Mouse (Mus musculus): ENCODE measurements at regions not wholly inside any gene's neighbourhood (a gene's known extent, or its start where the extent isn't known, plus 50 kb on each side); places are given as distances from the start of the nearest gene placed in this dataset.

DNA sequence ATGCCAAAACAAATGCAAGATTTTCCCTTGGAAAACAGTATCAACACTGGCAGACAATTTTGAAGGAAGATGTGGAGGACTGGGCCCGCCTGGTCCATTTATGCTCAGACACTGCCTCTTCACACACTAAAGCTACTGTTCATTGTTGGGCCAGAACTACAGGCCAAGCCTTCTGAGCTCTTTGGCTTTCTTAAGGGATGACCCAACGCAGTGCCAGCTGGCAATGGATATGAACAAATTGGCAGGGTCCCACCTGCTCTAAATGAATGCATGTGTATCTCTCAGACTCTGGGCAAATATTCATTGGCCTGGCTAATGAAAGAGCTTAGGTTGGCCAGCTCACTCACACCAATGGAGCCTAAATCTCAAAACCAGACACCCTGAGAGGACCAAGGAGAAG, 190.0 kb upstream of the Sfrp2 start:
- H3K9me3 ChIP-seq (ENCODE audit: low read length): no peaks in the 10 kb centered on the region
- no peaks in the 10 kb centered on the region for H3K27me3 ChIP-seq (ENCODE audit: insufficient read depth, low read length)
- no peak overlapping the region for H3K4me3 ChIP-seq (replicated peaks; ENCODE audit: low read length)
- H3K36me3 ChIP-seq (ENCODE audit: insufficient read depth, low read length): no peaks in the 10 kb centered on the region
- TF ChIP-seq POU5F1 (IDR thresholded peaks at IDR 0.05; ENCODE audit: borderline replicate concordance, low read length) (no peak), NANOG (IDR thresholded peaks at IDR 0.05; ENCODE audit: borderline replicate concordance, low read length) (no peak), CTCF (conservative IDR thresholded peaks at IDR 0.05; ENCODE audit: low read length) (no peak)
- H3K4me1 ChIP-seq (replicated peaks; ENCODE audit: low read depth, low read length): 0 out of 2 replicates have a peak, but pooled peaks cover 13% of the 10 kb centered on the region

DNA sequence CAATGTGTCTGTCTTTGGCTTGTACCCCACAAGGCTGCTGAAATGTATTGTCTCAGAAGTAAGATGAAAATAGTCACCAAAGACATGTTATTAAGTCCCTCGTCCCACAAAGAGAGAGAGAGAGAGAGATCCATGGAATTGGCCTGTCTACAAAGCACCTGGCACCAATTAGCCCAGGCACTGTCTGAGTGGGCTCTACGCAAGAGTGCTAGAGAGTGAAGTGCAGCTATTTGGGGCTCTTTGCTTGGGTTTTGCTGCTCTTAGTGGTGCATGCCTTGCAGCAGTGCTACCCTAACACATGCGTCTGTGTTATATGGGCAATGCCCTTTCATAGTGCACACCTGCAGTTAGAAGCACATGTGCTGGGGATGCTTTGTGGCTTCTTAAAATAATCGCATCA, 185.4 kb upstream of the Sfrp2 start:
- H3K4me1 ChIP-seq (replicated peaks; ENCODE audit: low read depth, low read length): peaks cover 47% of the 10 kb centered on the region
- H3K4me3 ChIP-seq (replicated peaks; ENCODE audit: low read length): no peak overlapping the region
- H3K36me3 ChIP-seq (ENCODE audit: insufficient read depth, low read length): no peaks in the 10 kb centered on the region
- TF ChIP-seq NANOG (IDR thresholded peaks at IDR 0.05; ENCODE audit: borderline replicate concordance, low read length) (no peak), CTCF (conservative IDR thresholded peaks at IDR 0.05; ENCODE audit: low read length) (no peak), POU5F1 (IDR thresholded peaks at IDR 0.05; ENCODE audit: borderline replicate concordance, low read length) (no peak)
- no peaks in the 10 kb centered on the region for H3K9me3 ChIP-seq (ENCODE audit: low read length)
- no peaks in the 10 kb centered on the region for H3K27me3 ChIP-seq (ENCODE audit: insufficient read depth, low read length)

DNA sequence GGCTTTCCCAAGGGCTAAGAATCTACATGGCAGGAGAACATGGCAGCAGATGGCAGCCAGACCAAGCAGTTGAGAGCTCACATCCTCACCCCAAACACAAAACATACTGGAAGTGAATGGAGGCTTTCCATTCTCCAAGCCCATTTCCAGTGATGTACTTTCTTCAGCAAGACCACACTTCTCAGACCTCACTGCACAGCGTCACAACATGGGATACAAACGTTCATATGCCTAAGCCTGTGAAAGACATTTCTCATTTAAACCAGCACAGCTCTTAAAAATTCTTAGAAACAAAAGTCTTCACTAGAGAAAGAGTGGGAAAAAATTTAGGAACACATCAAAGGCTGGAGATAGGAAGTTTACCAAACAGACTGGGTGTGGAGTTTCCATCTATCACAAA, 183.9 kb upstream of the Sfrp2 start:
- H3K4me3 ChIP-seq (replicated peaks; ENCODE audit: low read length): no peak overlapping the region
- no peaks in the 10 kb centered on the region for H3K27me3 ChIP-seq (ENCODE audit: insufficient read depth, low read length)
- no peak for TF ChIP-seq CTCF (conservative IDR thresholded peaks at IDR 0.05; ENCODE audit: low read length)
- no peak for TF ChIP-seq NANOG (IDR thresholded peaks at IDR 0.05; ENCODE audit: borderline replicate concordance, low read length)
- TF ChIP-seq POU5F1 (IDR thresholded peaks at IDR 0.05; ENCODE audit: borderline replicate concordance, low read length): no peak
- H3K36me3 ChIP-seq (ENCODE audit: insufficient read depth, low read length): no peaks in the 10 kb centered on the region
- no peaks in the 10 kb centered on the region for H3K9me3 ChIP-seq (ENCODE audit: low read length)
- peaks cover 58% of the 10 kb centered on the region for H3K4me1 ChIP-seq (replicated peaks; ENCODE audit: low read depth, low read length)

DNA sequence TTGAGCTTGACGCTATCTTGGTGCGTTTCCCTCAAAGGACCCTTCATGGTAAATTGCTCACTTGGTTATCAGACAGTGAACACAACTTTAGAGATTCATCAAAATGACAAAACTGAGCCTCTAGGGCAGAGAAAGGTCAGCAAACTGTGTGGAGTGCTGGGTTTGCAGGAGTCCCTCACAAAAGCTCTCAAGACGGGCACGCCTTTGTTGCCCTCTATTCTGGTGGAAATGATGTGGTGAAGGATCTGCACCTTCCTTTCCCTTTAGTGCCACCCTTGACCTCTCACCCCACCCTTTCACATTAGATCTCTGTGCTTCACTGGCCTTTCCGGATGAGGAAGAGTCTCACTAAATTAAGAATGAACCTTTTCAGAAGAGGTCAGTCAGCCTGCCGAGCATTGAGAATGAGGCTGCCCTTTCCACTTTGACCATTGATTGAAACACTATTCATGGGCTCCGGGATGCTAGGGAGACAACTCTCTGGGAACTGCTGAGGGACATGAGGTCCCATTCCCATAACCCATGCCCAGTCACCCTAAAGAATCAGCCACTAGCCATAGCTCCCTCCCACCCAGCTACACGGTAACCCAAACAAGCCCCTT, 182.9 kb upstream of the Sfrp2 start:
- TF ChIP-seq CTCF (conservative IDR thresholded peaks at IDR 0.05; ENCODE audit: low read length) (no peak), NANOG (IDR thresholded peaks at IDR 0.05; ENCODE audit: borderline replicate concordance, low read length) (no peak), POU5F1 (IDR thresholded peaks at IDR 0.05; ENCODE audit: borderline replicate concordance, low read length) (no peak)
- H3K9me3 ChIP-seq (ENCODE audit: low read length): no peaks in the 10 kb centered on the region
- no peaks in the 10 kb centered on the region for H3K27me3 ChIP-seq (ENCODE audit: insufficient read depth, low read length)
- no peaks in the 10 kb centered on the region for H3K36me3 ChIP-seq (ENCODE audit: insufficient read depth, low read length)
- H3K4me3 ChIP-seq (replicated peaks; ENCODE audit: low read length): no peak overlapping the region
- peaks cover 67% of the 10 kb centered on the region for H3K4me1 ChIP-seq (replicated peaks; ENCODE audit: low read depth, low read length)

DNA sequence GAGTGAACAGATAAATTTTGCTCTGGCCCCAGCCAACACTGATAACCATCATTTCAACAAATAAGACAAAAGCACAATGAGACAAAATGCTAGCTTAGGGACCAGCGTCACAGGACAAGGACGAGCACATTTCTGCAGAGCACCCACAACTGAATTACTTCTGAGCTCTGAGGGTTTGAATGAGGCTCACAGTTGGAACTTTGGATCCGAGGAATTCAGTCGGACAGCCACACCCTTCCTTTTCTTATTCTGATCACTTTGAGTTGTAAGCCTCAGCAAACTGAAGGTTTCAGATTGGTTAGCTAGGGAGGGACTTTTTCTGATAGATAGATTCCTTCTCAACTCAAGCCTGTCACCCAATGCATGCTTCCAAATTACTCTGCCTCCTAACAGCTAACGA, 180.0 kb upstream of the Sfrp2 start:
- TF ChIP-seq NANOG (IDR thresholded peaks at IDR 0.05; ENCODE audit: borderline replicate concordance, low read length) (peak; percentile 56; the same call in 1 of the 2 replicates), POU5F1 (IDR thresholded peaks at IDR 0.05; ENCODE audit: borderline replicate concordance, low read length) (no peak)
- Histone ChIP-seq H3K4me1 (replicated peaks; ENCODE audit: low read depth, low read length) (peaks cover 74% of the 10 kb centered on the region), H3K36me3 (ENCODE audit: insufficient read depth, low read length) (no peaks in the 10 kb centered on the region), H3K27me3 (ENCODE audit: insufficient read depth, low read length) (no peaks in the 10 kb centered on the region), H3K4me3 (replicated peaks; ENCODE audit: low read length) (no peak overlapping the region), H3K9me3 (ENCODE audit: low read length) (peaks cover 1% of the 10 kb centered on the region; the same call in 1 of the 2 replicates)

DNA sequence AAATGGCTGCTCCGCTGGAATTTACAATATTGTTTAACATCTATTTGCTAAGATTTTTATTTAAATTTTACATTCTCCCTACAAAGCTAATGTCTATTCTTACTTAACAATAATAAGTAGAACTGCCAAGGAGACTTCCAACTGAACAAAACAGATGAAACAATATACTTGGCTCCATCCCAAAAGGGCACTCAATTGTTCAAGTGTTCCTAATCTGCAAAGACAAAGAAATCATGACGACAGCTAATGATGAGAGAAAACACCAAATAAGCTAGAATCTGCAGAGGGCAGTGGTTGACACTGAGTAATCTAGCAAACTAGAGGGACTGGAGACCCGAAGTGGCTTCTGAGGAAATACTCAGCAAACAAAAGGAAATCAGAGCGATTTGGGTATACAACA, 179.6 kb upstream of the Sfrp2 start:
- Histone ChIP-seq H3K9me3 (ENCODE audit: low read length) (peaks cover 6% of the 10 kb centered on the region), H3K36me3 (ENCODE audit: insufficient read depth, low read length) (no peaks in the 10 kb centered on the region), H3K27me3 (ENCODE audit: insufficient read depth, low read length) (no peaks in the 10 kb centered on the region), H3K4me3 (replicated peaks; ENCODE audit: low read length) (no peak overlapping the region), H3K4me1 (replicated peaks; ENCODE audit: low read depth, low read length) (peaks cover 74% of the 10 kb centered on the region)
- TF ChIP-seq POU5F1 (IDR thresholded peaks at IDR 0.05; ENCODE audit: borderline replicate concordance, low read length) (no peak), NANOG (IDR thresholded peaks at IDR 0.05; ENCODE audit: borderline replicate concordance, low read length) (peak; percentile 40; the same call in 1 of the 2 replicates), CTCF (conservative IDR thresholded peaks at IDR 0.05; ENCODE audit: low read length) (no peak)

DNA sequence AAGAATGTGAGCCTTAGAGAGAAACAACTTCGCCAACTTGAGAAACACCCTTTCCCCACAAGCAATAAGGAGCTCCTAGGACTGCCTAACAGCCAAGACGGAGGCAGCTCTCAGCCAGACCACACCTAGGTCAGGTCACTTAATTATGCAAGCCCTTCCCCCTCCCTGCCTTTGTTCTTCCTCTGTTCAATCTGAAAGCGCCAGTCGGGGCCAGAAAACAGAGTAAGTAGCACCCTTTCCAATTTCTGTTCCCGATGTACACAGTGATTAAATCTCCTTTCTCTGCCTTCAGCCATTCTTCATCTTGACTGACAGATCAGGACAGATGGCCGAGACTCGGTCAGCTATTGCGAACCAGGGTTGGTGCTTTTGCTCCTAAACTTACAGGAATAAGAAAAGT, 177.0 kb upstream of the Sfrp2 start:
- Histone ChIP-seq H3K9me3 (ENCODE audit: low read length) (peaks cover 26% of the 10 kb centered on the region), H3K27me3 (ENCODE audit: insufficient read depth, low read length) (no peaks in the 10 kb centered on the region), H3K36me3 (ENCODE audit: insufficient read depth, low read length) (no peaks in the 10 kb centered on the region; the same call in 1 of the 2 replicates), H3K4me1 (replicated peaks; ENCODE audit: low read depth, low read length) (peaks cover 52% of the 10 kb centered on the region), H3K4me3 (replicated peaks; ENCODE audit: low read length) (peak overlapping the region; percentile 27; the same call in 1 of the 2 replicates)
- TF ChIP-seq NANOG (IDR thresholded peaks at IDR 0.05; ENCODE audit: borderline replicate concordance, low read length): no peak
- no peak for TF ChIP-seq CTCF (conservative IDR thresholded peaks at IDR 0.05; ENCODE audit: low read length)
- TF ChIP-seq POU5F1 (IDR thresholded peaks at IDR 0.05; ENCODE audit: borderline replicate concordance, low read length): no peak

DNA sequence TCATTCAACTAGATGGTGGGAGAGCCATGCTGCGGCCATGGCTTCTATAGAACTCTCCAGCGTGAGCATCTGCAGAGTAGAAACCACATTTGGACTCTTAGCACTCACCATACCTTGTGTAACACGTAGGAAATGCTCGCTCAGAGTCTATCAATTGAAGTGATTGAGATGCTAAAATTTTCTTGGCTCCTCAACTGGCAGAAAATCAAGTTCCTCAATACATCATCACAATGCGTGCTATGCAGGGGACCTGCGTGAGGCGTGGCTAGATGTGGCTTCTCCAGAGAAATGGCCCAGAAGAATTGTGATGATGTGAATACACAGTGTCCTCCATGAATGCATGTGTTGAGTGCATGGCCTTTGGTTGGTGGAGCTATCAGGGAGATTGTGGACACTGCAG, 174.9 kb upstream of the Sfrp2 start:
- Histone ChIP-seq H3K9me3 (ENCODE audit: low read length) (peaks cover 44% of the 10 kb centered on the region), H3K4me1 (replicated peaks; ENCODE audit: low read depth, low read length) (peaks cover 37% of the 10 kb centered on the region)

DNA sequence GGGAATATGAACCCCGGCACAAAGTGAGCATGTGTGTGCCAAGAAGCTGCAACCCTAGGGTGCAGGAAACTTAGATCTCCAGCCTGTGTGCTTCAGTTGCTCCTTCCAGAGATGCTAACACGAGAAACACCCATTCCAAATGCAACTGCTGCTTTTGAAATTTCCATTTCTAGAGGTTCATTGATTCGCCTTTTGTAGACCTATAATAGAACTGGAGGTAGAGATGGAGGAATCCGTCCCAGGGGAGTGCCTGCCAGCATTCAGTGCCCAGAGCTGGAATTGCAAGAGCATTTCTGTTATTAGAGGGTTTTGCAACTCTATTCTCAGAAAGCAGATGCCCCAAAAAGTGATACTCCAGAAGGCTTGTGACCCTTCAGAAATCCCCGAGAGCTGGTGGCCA, 172.8 kb upstream of the Sfrp2 start:
- Histone ChIP-seq H3K9me3 (ENCODE audit: low read length) (peaks cover 49% of the 10 kb centered on the region), H3K27me3 (ENCODE audit: insufficient read depth, low read length) (no peaks in the 10 kb centered on the region), H3K36me3 (ENCODE audit: insufficient read depth, low read length) (no peaks in the 10 kb centered on the region; the same call in 1 of the 2 replicates), H3K4me1 (replicated peaks; ENCODE audit: low read depth, low read length) (peaks cover 19% of the 10 kb centered on the region), H3K4me3 (replicated peaks; ENCODE audit: low read length) (no peak overlapping the region)
- TF ChIP-seq POU5F1 (IDR thresholded peaks at IDR 0.05; ENCODE audit: borderline replicate concordance, low read length) (no peak), CTCF (conservative IDR thresholded peaks at IDR 0.05; ENCODE audit: low read length) (no peak), NANOG (IDR thresholded peaks at IDR 0.05; ENCODE audit: borderline replicate concordance, low read length) (no peak)

More for the DNA sequence above, 174.9 kb upstream of the Sfrp2 start:
- H3K4me3 ChIP-seq (replicated peaks; ENCODE audit: low read length): no peak overlapping the region
- H3K27me3 ChIP-seq (ENCODE audit: insufficient read depth, low read length): no peaks in the 10 kb centered on the region
- H3K36me3 ChIP-seq (ENCODE audit: insufficient read depth, low read length): no peaks in the 10 kb centered on the region; the same call in 1 of the 2 replicates
- TF ChIP-seq CTCF (conservative IDR thresholded peaks at IDR 0.05; ENCODE audit: low read length) (no peak), NANOG (IDR thresholded peaks at IDR 0.05; ENCODE audit: borderline replicate concordance, low read length) (peak; percentile 51; the same call in 1 of the 2 replicates), POU5F1 (IDR thresholded peaks at IDR 0.05; ENCODE audit: borderline replicate concordance, low read length) (no peak)

Data from E14TG2a.4 (cell line).